Mouse (Mus musculus): Measurements from ENCODE around the gene Pde6c.

- TF ChIP-seq CTCF (IDR thresholded peaks at IDR 0.05; ENCODE audit: control insufficient read depth, insufficient read depth, insufficient read length), result no peak
- TF ChIP-seq USF1 (IDR thresholded peaks at IDR 0.05; ENCODE audit: low read depth), result no peak
- no peak for TF ChIP-seq MYOG (IDR thresholded peaks at IDR 0.05; ENCODE audit: control insufficient read depth, extremely low read depth, insufficient read length)
- no peak for TF ChIP-seq CEBPB (IDR thresholded peaks at IDR 0.05; ENCODE audit: low read depth)
- no peak for TF ChIP-seq MAX (IDR thresholded peaks at IDR 0.05)
Observed at GRCm38 (mm10) chr19:38156243-38156642, 23.7 kb downstream of the Pde6c start.
